Mouse (Mus musculus): ENCODE data around the gene Fubp1. TPM values are rescaled to one million over a fixed set of nuclear protein-coding genes. Genes with fewer than 3 reads are reported as not detected.

Gene Fubp1
- polyA plus RNA-seq, 1 experiment from 2014 or later: 178 TPM

DNA sequence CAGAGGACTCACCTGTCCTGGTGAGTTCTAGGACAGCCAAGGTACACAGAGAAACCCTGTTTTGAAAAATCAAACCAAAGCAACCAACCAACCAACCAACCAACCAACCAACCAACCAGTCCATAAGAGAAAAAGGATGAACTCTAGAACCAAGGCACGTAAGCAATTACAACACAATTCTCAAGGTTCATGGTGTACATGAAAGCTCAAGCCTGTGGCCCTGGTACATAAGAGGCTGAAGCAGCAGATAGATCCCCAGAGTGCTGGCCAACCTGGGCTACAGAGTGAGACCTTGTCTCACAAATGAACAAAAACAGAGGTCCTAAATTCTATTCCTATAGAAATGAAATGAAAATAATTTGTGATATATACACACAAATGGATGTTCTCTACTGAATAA is 74.1 kb downstream of the Fubp1 start:
- Histone ChIP-seq H3K9ac (ENCODE audit: low read depth, low read length) (no peak overlapping the region), H3K9me3 (replicated peaks; ENCODE audit: low read length) (no peaks in the 10 kb centered on the region), H3K36me3 (ENCODE audit: insufficient read depth, low read length) (peaks cover 37% of the 10 kb centered on the region), H3K4me1 (replicated peaks; ENCODE audit: insufficient read depth, low read length) (no peaks in the 10 kb centered on the region), H3K27ac (no peak overlapping the region), H3K27me3 (ENCODE audit: insufficient read depth, low read length) (no peaks in the 10 kb centered on the region), H3K4me3 (replicated peaks; ENCODE audit: low read depth, low read length) (no peak overlapping the region), H3K4me2 (ENCODE audit: low read length) (no peak overlapping the region)
- 100% methylated on average over 1 of the region's 1 CpGs for WGBS
- no peak for TF ChIP-seq CTCF (IDR thresholded peaks at IDR 0.05; ENCODE audit: low read depth)
- no peak for ATAC-seq (replicated peaks; ENCODE audit: low FRiP score, low read depth)
- no peak for DNase-seq (ENCODE audit: low spot score)

DNA sequence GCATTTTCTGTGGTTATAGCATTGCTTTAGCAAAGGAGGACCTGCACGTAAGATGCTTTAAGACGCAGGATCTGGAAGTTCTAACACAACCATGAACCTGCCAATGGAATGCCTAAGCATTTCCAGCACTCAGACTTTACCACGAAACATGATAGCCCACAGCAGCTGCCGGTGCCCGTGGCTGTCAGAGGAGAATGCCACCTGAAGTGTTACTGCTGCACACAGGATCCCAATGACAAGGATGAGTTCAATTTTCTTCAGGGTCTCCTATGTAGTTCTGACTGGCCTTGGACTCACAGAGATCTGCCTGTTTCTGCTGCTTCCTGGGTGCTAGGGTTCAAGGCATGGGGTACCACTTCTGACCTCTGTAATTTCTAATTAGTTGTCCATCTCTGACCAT is 74.5 kb downstream of the Fubp1 start:
- H3K4me2 ChIP-seq (ENCODE audit: low read length): no peak overlapping the region
- TF ChIP-seq CTCF (IDR thresholded peaks at IDR 0.05; ENCODE audit: low read depth): no peak
- H3K36me3 ChIP-seq (ENCODE audit: insufficient read depth, low read length): peaks cover 37% of the 10 kb centered on the region
- no peak overlapping the region for H3K4me3 ChIP-seq (replicated peaks; ENCODE audit: low read depth, low read length)
- DNase-seq (ENCODE audit: low spot score) (no peak), ATAC-seq (replicated peaks; ENCODE audit: low FRiP score, low read depth) (no peak)
- 70% methylated on average over 5 of the region's 5 CpGs for WGBS
- H3K9me3 ChIP-seq (replicated peaks; ENCODE audit: low read length): no peaks in the 10 kb centered on the region
- no peaks in the 10 kb centered on the region for H3K27me3 ChIP-seq (ENCODE audit: insufficient read depth, low read length)
- H3K4me1 ChIP-seq (replicated peaks; ENCODE audit: insufficient read depth, low read length): no peaks in the 10 kb centered on the region
- no peak overlapping the region for H3K27ac ChIP-seq
- H3K9ac ChIP-seq (ENCODE audit: low read depth, low read length): no peak overlapping the region

Other genes with a start within 250 kb of the Fubp1 start
- gene Gipc2, start 44.2 kb upstream of the Fubp1 start, polyA plus RNA-seq (2015; fragmentation: Nextera tagmentation; extraction: Ambion mirVana): 74.1 and 84.5 TPM in 2 replicates
- gene Dnajb4, start 120 bp upstream of the Fubp1 start, polyA plus RNA-seq (2015; fragmentation: Nextera tagmentation; extraction: Ambion mirVana): 32.5 and 34.9 TPM in 2 replicates
- 15.8 and 18.1 TPM in 2 replicates for gene Nexn, start 55.9 kb downstream of the Fubp1 start, polyA plus RNA-seq (2015; fragmentation: Nextera tagmentation; extraction: Ambion mirVana)
- 14.4 and 14.6 TPM in 2 replicates for gene Miga1, start 130.0 kb downstream of the Fubp1 start, polyA plus RNA-seq (2015; fragmentation: Nextera tagmentation; extraction: Ambion mirVana)
- 30.5 and 30.7 TPM in 2 replicates for gene Usp33, start 136.1 kb downstream of the Fubp1 start, polyA plus RNA-seq (2015; fragmentation: Nextera tagmentation; extraction: Ambion mirVana)
- 44.4 and 46.3 TPM in 2 replicates for gene Zzz3, start 185.1 kb downstream of the Fubp1 start, polyA plus RNA-seq (2015; fragmentation: Nextera tagmentation; extraction: Ambion mirVana)